In genomic region chrX:51948071-51948470, GRCm38 (mm10) we compare ENCODE assay signal across 14 mouse cellular contexts. TPM values are rescaled to one million over a fixed set of nuclear protein-coding genes. Genes with fewer than 3 reads are reported as not detected.
DNase-seq lines count a peak whose midpoint lies in the region; ATAC-seq lines count a peak whose summit lies in the region.
"Had no signal": no experiment of that assay in that cellular context is flagged by ENCODE, and none has a peak within 500 bp of the region (broad histone marks: within the 10 kb centered on the region; RNA-seq: fewer than 3 reads in every experiment).

No protein-coding gene starts in this region.

- WGBS in kidney, embryonic 16.5 days = 83% methylated on average over 3 of the region's 3 CpGs

- H3K36me3 ChIP-seq in kidney, embryonic 16.5 days (ENCODE audit: insufficient read depth, low read length) = no peaks in the 10 kb centered on the region
- H3K36me3 ChIP-seq: heart, embryonic 13.5 days; lung, embryonic 15.5 days; stomach, embryonic 15.5 days had no signal

- no peaks in the 10 kb centered on the region for H3K4me1 ChIP-seq in kidney, embryonic 16.5 days (ENCODE audit: insufficient read depth, low read length)
- H3K4me1 ChIP-seq: heart, embryonic 13.5 days; lung, embryonic 15.5 days; stomach, embryonic 15.5 days had no signal

- H3K4me2 ChIP-seq in kidney, embryonic 16.5 days (replicated peaks; ENCODE audit: low read depth, low read length) = no peak overlapping the region
- H3K4me2 ChIP-seq: heart, embryonic 13.5 days; lung, embryonic 15.5 days; stomach, embryonic 15.5 days had no signal

- peaks cover 2% of the 10 kb centered on the region; the same call in 1 of the 2 replicates for H3K27me3 ChIP-seq in kidney, embryonic 16.5 days (ENCODE audit: insufficient read depth, low read length)
- H3K27me3 ChIP-seq: heart, embryonic 13.5 days; lung, embryonic 15.5 days; stomach, embryonic 15.5 days had no signal

- H3K4me3 ChIP-seq in kidney, embryonic 16.5 days (ENCODE audit: low read length) = no peak overlapping the region
- H3K4me3 ChIP-seq: heart, embryonic 13.5 days; lung, embryonic 15.5 days; stomach, embryonic 15.5 days had no signal

- DNase-seq in kidney, postnatal 10 days = peak; percentile 18
- DNase-seq in adrenal gland, adult 2 months = peak; percentile 30
- DNase-seq in gastrocnemius, postnatal 10 days = peak; percentile 31
- peak; percentile 27 for DNase-seq in lung, postnatal 14 days
- no peak for DNase-seq in layer of hippocampus, postnatal 14 days (ENCODE audit: low spot score in 2 of 2)
- DNase-seq in spleen, postnatal 10 days (ENCODE audit: low spot score in 2 of 2) = no peak
- DNase-seq in liver = no peak

- no peaks in the 10 kb centered on the region for H3K9me3 ChIP-seq in kidney, embryonic 16.5 days (ENCODE audit: low read length)
- H3K9me3 ChIP-seq: heart, embryonic 13.5 days; lung, embryonic 15.5 days; stomach, embryonic 15.5 days had no signal

- H3K9ac ChIP-seq in kidney, embryonic 16.5 days (replicated peaks; ENCODE audit: low read length) = no peak overlapping the region
- H3K9ac ChIP-seq: heart, embryonic 13.5 days; lung, embryonic 15.5 days; stomach, embryonic 15.5 days had no signal

- H3K27ac ChIP-seq in kidney, embryonic 16.5 days (ENCODE audit: low read length) = no peak overlapping the region
- H3K27ac ChIP-seq: heart, embryonic 13.5 days; lung, embryonic 15.5 days; stomach, embryonic 15.5 days had no signal

- ATAC-seq in kidney, embryonic 16.5 days (ENCODE audit: low FRiP score, low TSS enrichment) = no peak

RNA-seq across cellular contexts. Expression of gene 1700080O16Rik, which starts 24.5 kb away (rescaled TPM):
- not detected in 2 replicates for polyA plus RNA-seq in kidney, embryonic 16.5 days (2015; fragmentation: Nextera tagmentation; extraction: Ambion mirVana)
- not detected for total RNA-seq in adrenal gland, adult 2 months (2021)
- not detected in 2 replicates for polyA plus RNA-seq in adrenal gland, adult 2 months (2012; rRNA removed)
- total RNA-seq in gastrocnemius, postnatal 10 days (2021) = not detected
- not detected for total RNA-seq in layer of hippocampus, postnatal 14 days (2021)
- polyA plus RNA-seq: embryonic facial prominence, embryonic 11.5 days; heart, embryonic 13.5 days; kidney, embryonic 14.5 days; lung, embryonic 15.5 days; neural tube, embryonic 14.5 days; stomach, embryonic 15.5 days had no signal

Comparison
In these comparisons a context has a peak if more than half of its experiments do, and no peak if none do; other contexts are left out.
1. DNase-seq: peak in kidney, postnatal 10 days (single experiment), adrenal gland, adult 2 months (single experiment), gastrocnemius, postnatal 10 days (single experiment) and lung, postnatal 14 days (single experiment); none in layer of hippocampus, postnatal 14 days (0 of 2), spleen, postnatal 10 days (0 of 2) and liver (single experiment).